25 mouse cellular contexts compared by ENCODE assay signal in genomic region chr3:55528012-55528411, GRCm38 (mm10). TPM values are rescaled to one million over a fixed set of nuclear protein-coding genes. Genes with fewer than 3 reads are reported as not detected.
DNase-seq lines count a peak whose midpoint lies in the region; ATAC-seq and TF ChIP-seq lines count a peak whose summit lies in the region.
"Had no signal": no experiment of that assay in that cellular context is flagged by ENCODE, and none has a peak within 500 bp of the region (broad histone marks: within the 10 kb centered on the region; RNA-seq: fewer than 3 reads in every experiment).

No protein-coding gene starts in this region.

- no peak for TF ChIP-seq CTCF in brain, embryonic 14.5 days (IDR thresholded peaks at IDR 0.05; ENCODE audit: borderline replicate concordance, extremely low read depth, insufficient read depth, insufficient read length)

- no peak overlapping the region for H3K4me3 ChIP-seq in midbrain, embryonic 14.5 days (replicated peaks; ENCODE audit: low read depth, low read length)
- H3K4me3 ChIP-seq: embryonic facial prominence, embryonic 10.5 days had no signal

- 62% methylated on average over 5 of the region's 5 CpGs for WGBS in midbrain, embryonic 14.5 days

- no peak overlapping the region for H3K4me2 ChIP-seq in midbrain, embryonic 14.5 days (ENCODE audit: low read length)
- H3K4me2 ChIP-seq: heart, embryonic 11.5 days; liver, embryonic 11.5 days had no signal

- no peak for TF ChIP-seq POLR2A in brain, embryonic 14.5 days (IDR thresholded peaks at IDR 0.05; ENCODE audit: borderline replicate concordance, extremely low read depth, insufficient read depth, insufficient read length, poor library complexity, severe bottlenecking)

- no peak for ATAC-seq in midbrain, embryonic 14.5 days (ENCODE audit: low FRiP score, low TSS enrichment)
- ATAC-seq: forebrain, embryonic 16.5 days; inflammation-experienced regulatory T-cells, adult 6 months had no signal

- no peaks in the 10 kb centered on the region for H3K36me3 ChIP-seq in midbrain, embryonic 14.5 days (ENCODE audit: control insufficient read depth, insufficient read depth, low read length)
- H3K36me3 ChIP-seq: embryonic facial prominence, embryonic 10.5 days had no signal

- peak overlapping the region; percentile 72 for H3K27ac ChIP-seq in midbrain, embryonic 14.5 days (replicated peaks; ENCODE audit: low read depth, low read length)
- H3K27ac ChIP-seq: embryonic facial prominence, embryonic 10.5 days had no signal

- no peaks in the 10 kb centered on the region for H3K27me3 ChIP-seq in midbrain, embryonic 14.5 days (ENCODE audit: control insufficient read depth, insufficient read depth, low read length)

- no peak overlapping the region for H3K9ac ChIP-seq in midbrain, embryonic 14.5 days (replicated peaks; ENCODE audit: low read length)

- intact Hi-C loops in heart, postnatal 10 days (cut with DNase I) = loop anchor here (10.0 kb wide), 1 partner anchor 1677 kb away; no protein-coding TSS in a partner anchor

- DNase-seq in heart, adult 11 months = peak; percentile 43
- DNase-seq in heart, postnatal 10 days = no peak
- peak; percentile 64 for DNase-seq in brain, adult 2 months (ENCODE audit: low read depth, low spot score)
- DNase-seq in brain, embryonic 14.5 days (ENCODE audit: low read depth) = peak; percentile 52
- DNase-seq in midbrain, embryonic 14.5 days = no peak
- no peak for DNase-seq in lung, postnatal 4 days
- no peak for DNase-seq in right cerebral cortex, postnatal 4 days
- DNase-seq: gastrocnemius, postnatal 36 days; heart, postnatal 14 days; kidney, adult 2 months; kidney, postnatal 14 days; lung, adult 2 months; right cerebral cortex, adult 18-20 months; thymus, postnatal 25 days had no signal

- no peaks in the 10 kb centered on the region for H3K9me3 ChIP-seq in midbrain, embryonic 14.5 days (ENCODE audit: control insufficient read depth, low read length)
- H3K9me3 ChIP-seq: embryonic facial prominence, embryonic 10.5 days had no signal

- peaks cover 65% of the 10 kb centered on the region for H3K4me1 ChIP-seq in midbrain, embryonic 14.5 days (ENCODE audit: control insufficient read depth, insufficient read depth, low read length)

RNA-seq across cellular contexts. Expression of gene Gm21954, which starts 56.0 kb away (rescaled TPM):
- not detected for total RNA-seq in heart, postnatal 10 days (2021)
- not detected in 2 replicates for polyA plus RNA-seq in brain, embryonic 14.5 days (2012; rRNA removed)
- not detected in 2 replicates for polyA plus RNA-seq in midbrain, embryonic 14.5 days (2014; fragmentation: Nextera tagmentation; extraction: Ambion mirVana)
- total RNA-seq: adrenal gland, adult 18-20 months; adrenal gland, postnatal 4 days; common myeloid progenitor, adult 5-6 weeks; gastrocnemius, postnatal 36 days; heart, postnatal 14 days; left cerebral cortex, adult 8-10 months had no signal
- polyA plus RNA-seq: embryonic facial prominence, embryonic 10.5 days; forebrain, embryonic 16.5 days; heart, embryonic 11.5 days; inflammation-experienced regulatory T-cells, adult 6 months; kidney, adult 2 months; limb, embryonic 11.5 days; liver, embryonic 11.5 days; lung, adult 2 months; testis, adult 2 months had no signal

Comparison
In these comparisons a context has a peak if more than half of its experiments do, and no peak if none do; other contexts are left out.
1. DNase-seq: peak in heart, adult 11 months (single experiment), brain, adult 2 months (single experiment) and brain, embryonic 14.5 days (single experiment); none in heart, postnatal 10 days (0 of 2), midbrain, embryonic 14.5 days (single experiment), lung, postnatal 4 days (0 of 2) and right cerebral cortex, postnatal 4 days (single experiment).